Mouse (Mus musculus): Measurements from ENCODE around the gene Cd38. TPM values are rescaled to one million over a fixed set of nuclear protein-coding genes. Genes with fewer than 3 reads are reported as not detected.

The Cd38 gene
- polyA plus RNA-seq, 2 experiments, result 5.2 to 10.6 TPM

DNA sequence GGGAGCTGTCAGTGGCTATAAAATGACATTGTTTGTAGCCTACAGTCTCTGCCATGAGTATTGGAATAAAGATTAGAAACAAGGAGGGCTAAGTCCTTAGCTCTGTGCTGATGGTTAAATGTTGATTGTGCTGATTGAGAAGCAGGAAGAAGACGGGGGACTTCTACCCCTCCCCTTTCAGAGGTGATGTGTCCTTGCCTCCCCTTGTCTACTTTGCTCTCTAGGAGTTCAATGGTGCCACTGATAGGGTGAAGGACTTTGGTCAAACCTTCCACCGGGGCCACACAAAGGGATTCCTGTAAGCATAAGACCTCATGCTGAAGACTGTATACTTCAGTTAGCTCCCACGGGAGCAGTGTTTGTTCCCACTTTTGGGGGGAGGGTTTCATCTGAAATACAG lies 45.5 kb upstream of the Cd38 start:
- H3K9me3 ChIP-seq (ENCODE audit: control insufficient read depth, low read length), result no peaks in the 10 kb centered on the region
- no peak for DNase-seq (ENCODE audit: low read depth in 3 of 3, low spot score in 3 of 3)
- no peak for ATAC-seq (ENCODE audit: insufficient read depth)
- no peak overlapping the region for H3K9ac ChIP-seq (replicated peaks)
- H3K4me3 ChIP-seq (ENCODE audit: insufficient read depth in 1 of 2, low read depth in 2 of 2, low read length in 2 of 2), result no peak overlapping the region
- no peaks in the 10 kb centered on the region for H3K4me1 ChIP-seq (replicated peaks; ENCODE audit: control insufficient read depth in 2 of 2, insufficient read depth in 2 of 2, low read length in 1 of 2)
- WGBS (ENCODE audit: insufficient replicate concordance), result 48% methylated on average over 3 of the region's 3 CpGs
- H3K4me2 ChIP-seq (ENCODE audit: low read depth), result no peak overlapping the region
- no peaks in the 10 kb centered on the region for H3K27me3 ChIP-seq (ENCODE audit: control insufficient read depth, insufficient read depth, low read length)
- no peak for TF ChIP-seq CTCF (IDR thresholded peaks at IDR 0.05; ENCODE audit: low read depth)
- TF ChIP-seq EP300 (IDR thresholded peaks at IDR 0.05; ENCODE audit: low read depth), result no peak
- H3K36me3 ChIP-seq (replicated peaks; ENCODE audit: control insufficient read depth, insufficient read depth, low read depth), result no peaks in the 10 kb centered on the region
- H3K27ac ChIP-seq, result no peak overlapping the region

DNA sequence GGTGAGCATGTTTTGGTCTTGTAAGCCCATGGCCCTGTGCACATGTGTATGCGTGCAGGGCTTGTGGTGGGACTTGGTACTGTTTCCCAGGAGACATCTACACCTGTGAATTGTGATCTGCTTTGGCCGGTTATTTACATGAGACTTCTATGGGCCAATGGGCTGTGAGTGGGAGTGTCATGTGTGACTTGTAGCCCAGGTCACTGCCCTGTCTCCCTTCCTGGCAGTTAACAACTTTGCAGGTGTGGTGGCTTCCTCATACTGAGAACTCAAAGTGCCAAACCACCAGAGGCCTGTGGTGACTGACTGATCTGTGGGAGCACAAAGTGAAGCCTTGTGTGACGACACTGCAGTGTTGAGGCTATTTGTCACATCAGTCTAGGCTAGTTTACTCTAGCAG lies 43.8 kb upstream of the Cd38 start:
- no peak for ATAC-seq (ENCODE audit: insufficient read depth)
- Histone ChIP-seq H3K27me3 (ENCODE audit: control insufficient read depth, insufficient read depth, low read length) (no peaks in the 10 kb centered on the region), H3K4me2 (ENCODE audit: low read depth) (no peak overlapping the region), H3K36me3 (replicated peaks; ENCODE audit: control insufficient read depth, insufficient read depth, low read depth) (no peaks in the 10 kb centered on the region), H3K4me1 (replicated peaks; ENCODE audit: control insufficient read depth in 2 of 2, insufficient read depth in 2 of 2, low read length in 1 of 2) (no peaks in the 10 kb centered on the region), H3K27ac (no peak overlapping the region), H3K9me3 (ENCODE audit: control insufficient read depth, low read length) (no peaks in the 10 kb centered on the region), H3K4me3 (ENCODE audit: insufficient read depth in 1 of 2, low read depth in 2 of 2, low read length in 2 of 2) (no peak overlapping the region), H3K9ac (replicated peaks) (no peak overlapping the region)
- WGBS (ENCODE audit: insufficient replicate concordance), result 55% methylated on average over 3 of the region's 3 CpGs
- no peak for TF ChIP-seq EP300 (IDR thresholded peaks at IDR 0.05; ENCODE audit: low read depth)
- no peak for TF ChIP-seq CTCF (IDR thresholded peaks at IDR 0.05; ENCODE audit: low read depth)
- DNase-seq (ENCODE audit: low read depth in 3 of 3, low spot score in 3 of 3), result no peak

DNA sequence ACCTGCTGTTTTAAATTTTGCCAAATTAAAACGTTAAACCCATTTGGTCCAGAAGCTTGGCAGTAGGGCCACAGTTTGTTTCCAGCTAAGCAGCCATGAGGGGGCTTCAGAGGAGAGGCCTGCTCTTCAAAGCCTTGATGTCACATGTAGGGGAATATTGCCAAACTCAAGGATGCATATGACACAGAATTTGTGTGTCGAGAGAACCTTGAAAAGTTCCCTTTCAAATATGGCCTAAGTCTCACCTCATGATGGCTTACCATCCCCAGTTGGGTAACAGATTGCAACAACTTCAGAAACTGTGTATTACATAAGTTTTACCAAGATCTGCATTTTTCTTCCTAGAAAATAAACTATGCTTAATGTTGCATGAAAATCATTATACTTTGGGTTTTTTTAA lies 41.5 kb upstream of the Cd38 start:
- Histone ChIP-seq H3K27me3 (ENCODE audit: control insufficient read depth, insufficient read depth, low read length) (no peaks in the 10 kb centered on the region), H3K27ac (no peak overlapping the region), H3K9me3 (ENCODE audit: control insufficient read depth, low read length) (no peaks in the 10 kb centered on the region), H3K4me3 (ENCODE audit: insufficient read depth in 1 of 2, low read depth in 2 of 2, low read length in 2 of 2) (no peak overlapping the region), H3K36me3 (replicated peaks; ENCODE audit: control insufficient read depth, insufficient read depth, low read depth) (no peaks in the 10 kb centered on the region), H3K9ac (replicated peaks) (no peak overlapping the region), H3K4me1 (replicated peaks; ENCODE audit: control insufficient read depth in 2 of 2, insufficient read depth in 2 of 2, low read length in 1 of 2) (no peaks in the 10 kb centered on the region), H3K4me2 (ENCODE audit: low read depth) (no peak overlapping the region)
- TF ChIP-seq CTCF (IDR thresholded peaks at IDR 0.05; ENCODE audit: low read depth) (no peak), EP300 (IDR thresholded peaks at IDR 0.05; ENCODE audit: low read depth) (no peak)
- ATAC-seq (ENCODE audit: insufficient read depth), result no peak
- no peak for DNase-seq (ENCODE audit: low read depth in 3 of 3, low spot score in 3 of 3)
- 72% methylated on average over 2 of the region's 2 CpGs for WGBS (ENCODE audit: insufficient replicate concordance)

DNA sequence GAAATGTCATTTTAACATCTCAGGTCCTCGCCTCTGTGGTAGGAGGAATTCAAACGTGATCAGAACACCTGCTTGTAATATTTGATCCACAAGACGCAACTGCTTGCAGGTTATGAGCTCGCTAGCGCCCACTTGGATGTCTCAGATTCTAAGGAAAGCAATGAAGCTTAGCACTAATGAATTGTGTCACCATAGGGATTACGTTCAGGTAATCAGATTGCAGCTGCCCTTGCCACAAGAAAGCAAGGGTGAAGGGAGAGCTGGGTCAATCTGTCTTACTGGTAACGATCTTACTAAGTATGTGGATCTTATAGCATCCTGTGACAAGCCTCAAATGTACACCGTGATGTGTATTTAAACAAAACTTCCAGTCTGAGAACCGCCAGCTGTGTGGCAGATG lies 41.0 kb upstream of the Cd38 start:
- TF ChIP-seq EP300 (IDR thresholded peaks at IDR 0.05; ENCODE audit: low read depth) (no peak), CTCF (IDR thresholded peaks at IDR 0.05; ENCODE audit: low read depth) (no peak)
- no peak overlapping the region for H3K4me2 ChIP-seq (ENCODE audit: low read depth)
- 67% methylated on average over 9 of the region's 9 CpGs for WGBS (ENCODE audit: insufficient replicate concordance)
- H3K9me3 ChIP-seq (ENCODE audit: control insufficient read depth, low read length), result no peaks in the 10 kb centered on the region
- DNase-seq (ENCODE audit: low read depth in 3 of 3, low spot score in 3 of 3) (no peak), ATAC-seq (ENCODE audit: insufficient read depth) (no peak)
- no peak overlapping the region for H3K9ac ChIP-seq (replicated peaks)
- H3K27ac ChIP-seq, result no peak overlapping the region
- no peaks in the 10 kb centered on the region for H3K27me3 ChIP-seq (ENCODE audit: control insufficient read depth, insufficient read depth, low read length)
- no peaks in the 10 kb centered on the region for H3K4me1 ChIP-seq (replicated peaks; ENCODE audit: control insufficient read depth in 2 of 2, insufficient read depth in 2 of 2, low read length in 1 of 2)
- H3K36me3 ChIP-seq (replicated peaks; ENCODE audit: control insufficient read depth, insufficient read depth, low read depth), result no peaks in the 10 kb centered on the region
- no peak overlapping the region for H3K4me3 ChIP-seq (ENCODE audit: insufficient read depth in 1 of 2, low read depth in 2 of 2, low read length in 2 of 2)

DNA sequence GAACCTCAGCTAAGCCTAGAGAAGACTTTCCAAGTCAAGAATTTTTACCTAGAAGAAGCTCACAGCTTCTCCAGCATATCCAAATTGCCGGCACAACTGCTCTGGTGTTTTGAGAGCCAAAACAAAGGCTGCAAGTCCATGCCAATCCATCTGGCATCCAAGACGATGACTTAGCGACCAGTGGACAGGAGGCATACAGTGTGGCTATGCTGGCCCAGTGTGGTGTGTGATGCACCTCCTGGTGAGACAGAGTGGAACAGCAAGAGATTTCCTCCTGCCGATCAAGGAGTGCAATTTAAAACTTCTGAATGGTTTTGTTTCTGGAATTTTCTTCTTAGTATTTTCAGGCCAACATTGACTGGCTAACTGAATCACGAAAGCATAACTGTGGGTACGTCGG lies 31.8 kb upstream of the Cd38 start:
- ATAC-seq (ENCODE audit: insufficient read depth) (no peak), DNase-seq (ENCODE audit: low read depth in 3 of 3, low spot score in 3 of 3) (no peak)
- Histone ChIP-seq H3K36me3 (replicated peaks; ENCODE audit: control insufficient read depth, insufficient read depth, low read depth) (no peaks in the 10 kb centered on the region), H3K9me3 (ENCODE audit: control insufficient read depth, low read length) (no peaks in the 10 kb centered on the region), H3K4me1 (replicated peaks; ENCODE audit: control insufficient read depth in 2 of 2, insufficient read depth in 2 of 2, low read length in 1 of 2) (no peaks in the 10 kb centered on the region), H3K27me3 (ENCODE audit: control insufficient read depth, insufficient read depth, low read length) (no peaks in the 10 kb centered on the region), H3K4me3 (ENCODE audit: insufficient read depth in 1 of 2, low read depth in 2 of 2, low read length in 2 of 2) (no peak overlapping the region), H3K4me2 (ENCODE audit: low read depth) (no peak overlapping the region), H3K9ac (replicated peaks) (no peak overlapping the region), H3K27ac (no peak overlapping the region)
- 72% methylated on average over 7 of the region's 7 CpGs for WGBS (ENCODE audit: insufficient replicate concordance)
- peak; percentile 20; the same call in 1 of the 2 replicates for TF ChIP-seq CTCF (IDR thresholded peaks at IDR 0.05; ENCODE audit: low read depth)
- no peak for TF ChIP-seq EP300 (IDR thresholded peaks at IDR 0.05; ENCODE audit: low read depth)
